Mouse (Mus musculus): Measurements from ENCODE around the gene Pygo2.

The Pygo2 gene

DNA sequence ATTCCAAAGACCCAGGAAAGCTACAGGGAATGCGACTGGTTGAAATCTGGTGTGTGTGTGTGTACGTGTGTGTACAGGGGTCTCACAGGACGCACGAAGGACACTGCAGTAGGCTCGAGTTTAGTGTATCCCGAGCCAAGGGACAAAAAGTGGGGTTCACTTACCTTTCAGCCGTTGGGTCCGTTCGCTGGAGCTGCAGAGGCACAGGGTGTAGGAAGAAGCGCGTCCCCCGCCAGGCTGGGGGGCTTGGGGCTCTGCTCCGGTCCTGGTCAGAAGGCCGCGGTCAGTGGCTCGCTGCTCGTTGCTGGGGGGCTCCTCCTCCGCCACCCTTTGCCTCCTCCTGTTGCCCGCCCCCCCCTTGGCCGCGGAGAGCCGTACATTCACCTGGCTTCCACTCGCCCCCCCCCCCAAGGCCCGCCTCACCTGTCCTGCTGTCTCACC, 37.1 kb upstream of the Pygo2 start:
- peak; percentile 67 for DNase-seq (ENCODE audit: low spot score)

- peak; percentile 99 for DNase-seq (ENCODE audit: low spot score)
Observed at GRCm38 (mm10) chr3:89393605-89394004, 36.4 kb upstream of the Pygo2 start.

- DNase-seq (ENCODE audit: low spot score), result peak; percentile 93
Observed at GRCm38 (mm10) chr3:89394006-89394893, 35.8 kb upstream of the Pygo2 start, which contains the start of gene Zbtb7b. TSS of gene Zbtb7b (minus strand) at chr3:89394776.

DNA sequence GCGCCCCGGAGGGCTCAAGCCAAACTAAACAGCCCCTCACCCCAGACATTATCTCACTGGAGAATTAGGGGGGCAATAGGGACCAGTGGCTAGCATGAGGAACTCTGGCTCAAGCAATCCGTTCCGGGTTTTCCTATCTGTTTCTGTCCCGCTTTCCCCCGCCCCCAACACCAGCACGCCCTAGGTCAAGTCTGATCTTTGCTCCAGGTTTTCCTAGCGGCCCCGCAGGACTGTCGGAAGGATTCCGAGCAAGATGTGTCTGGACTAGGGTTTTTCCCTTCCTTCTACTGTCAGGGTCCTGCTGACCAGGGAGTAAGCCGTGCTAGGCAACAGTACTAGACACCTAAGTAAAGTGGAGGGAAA, 35.1 kb upstream of the Pygo2 start:
- peak; percentile 91 for DNase-seq (ENCODE audit: low spot score)

DNA sequence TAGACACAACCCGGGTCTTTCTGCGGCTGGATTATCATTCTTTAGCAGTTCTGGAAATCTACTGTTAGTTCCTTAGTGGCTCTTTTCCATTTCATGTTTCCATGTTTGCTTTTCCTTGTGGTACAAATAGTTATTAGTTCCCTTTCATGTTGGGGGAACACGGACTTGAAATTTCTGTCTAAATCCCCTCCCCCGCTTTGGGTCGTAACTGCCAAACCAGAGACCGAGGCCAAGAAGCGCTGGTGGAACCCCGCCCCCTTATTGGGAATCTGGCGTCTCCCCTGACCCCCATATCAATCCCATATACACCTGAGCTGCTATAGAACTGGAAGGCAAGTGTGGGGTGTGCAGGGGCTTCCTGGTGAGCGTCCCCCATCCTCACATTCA, 34.6 kb upstream of the Pygo2 start:
- no peak for DNase-seq (ENCODE audit: low spot score)

GRCm38 (mm10) chr3:89395806-89396653, 34.0 kb upstream of the Pygo2 start:
- DNase-seq (ENCODE audit: low spot score), result peak; percentile 79

DNA sequence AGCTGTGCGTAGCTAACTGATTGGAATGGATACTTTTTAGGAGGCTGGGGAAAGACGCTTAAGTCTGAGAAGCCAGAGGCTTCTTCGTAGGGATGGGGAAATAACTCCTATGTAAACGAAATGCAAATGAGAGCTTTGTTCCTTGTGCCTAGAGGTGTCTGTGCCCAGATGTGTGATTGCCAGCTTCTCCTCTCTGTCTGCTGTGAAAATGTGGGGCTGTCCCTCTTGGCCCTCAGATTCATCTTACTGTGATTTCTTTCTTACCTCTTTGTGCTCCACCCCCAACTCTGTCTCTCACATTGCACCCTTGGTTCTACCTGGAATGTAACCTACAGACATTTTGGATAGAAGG, 33.4 kb upstream of the Pygo2 start:
- no peak for DNase-seq (ENCODE audit: low spot score)

DNA sequence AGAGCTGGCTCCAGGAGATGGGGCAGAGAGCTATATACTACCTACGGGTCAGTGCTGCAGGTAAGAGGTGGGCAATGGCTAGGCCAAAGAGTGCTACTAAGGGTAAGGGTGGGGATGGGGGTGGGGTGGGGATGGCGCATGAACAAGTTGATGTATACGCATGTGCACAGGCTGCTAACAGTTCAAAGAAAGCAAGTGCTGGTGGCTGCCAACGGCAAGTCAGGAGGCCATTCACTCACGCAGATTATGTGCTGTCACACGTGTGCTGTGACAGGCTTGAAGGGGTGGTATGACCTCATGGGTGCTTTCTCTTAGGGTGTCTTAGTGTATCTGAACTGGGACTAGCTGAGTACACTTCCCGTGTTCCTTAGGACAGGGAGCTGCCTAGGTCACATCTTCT, 28.7 kb upstream of the Pygo2 start:
- DNase-seq (ENCODE audit: low spot score), result no peak

GRCm38 (mm10) chr3:89402693-89403092, 27.3 kb upstream of the Pygo2 start, which contains the start of gene Lenep:
TSS of gene Lenep (minus strand) at chr3:89402793.
- no peak for DNase-seq (ENCODE audit: low spot score)

DNA sequence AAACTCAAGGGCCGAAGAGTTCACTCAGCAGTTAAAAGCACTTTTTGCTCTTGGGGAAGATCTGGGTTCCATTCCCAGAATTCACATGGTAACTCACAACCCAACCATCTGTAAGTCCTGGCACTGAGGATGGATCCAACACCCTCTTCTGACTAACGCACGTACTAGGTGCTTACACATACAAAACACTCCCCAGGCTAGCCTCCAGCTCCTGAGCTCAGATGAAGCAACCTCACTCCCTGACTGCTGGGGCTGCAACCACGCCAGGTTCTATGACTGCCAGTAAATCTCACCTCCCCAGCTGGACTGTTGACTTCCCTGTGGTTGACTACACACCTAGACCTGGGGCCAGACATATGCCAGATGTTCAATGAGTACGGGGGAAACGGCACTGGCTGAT, 23.1 kb upstream of the Pygo2 start:
- DNase-seq (ENCODE audit: low spot score), result no peak

- DNase-seq (ENCODE audit: low spot score), result no peak
Observed at GRCm38 (mm10) chr3:89408448-89408847, 21.6 kb upstream of the Pygo2 start.

GRCm38 (mm10) chr3:89409701-89410100, 20.3 kb upstream of the Pygo2 start:
- no peak for DNase-seq (ENCODE audit: low spot score)

GRCm38 (mm10) chr3:89410864-89411263, 19.1 kb upstream of the Pygo2 start:
- no peak for DNase-seq (ENCODE audit: low spot score)

DNA sequence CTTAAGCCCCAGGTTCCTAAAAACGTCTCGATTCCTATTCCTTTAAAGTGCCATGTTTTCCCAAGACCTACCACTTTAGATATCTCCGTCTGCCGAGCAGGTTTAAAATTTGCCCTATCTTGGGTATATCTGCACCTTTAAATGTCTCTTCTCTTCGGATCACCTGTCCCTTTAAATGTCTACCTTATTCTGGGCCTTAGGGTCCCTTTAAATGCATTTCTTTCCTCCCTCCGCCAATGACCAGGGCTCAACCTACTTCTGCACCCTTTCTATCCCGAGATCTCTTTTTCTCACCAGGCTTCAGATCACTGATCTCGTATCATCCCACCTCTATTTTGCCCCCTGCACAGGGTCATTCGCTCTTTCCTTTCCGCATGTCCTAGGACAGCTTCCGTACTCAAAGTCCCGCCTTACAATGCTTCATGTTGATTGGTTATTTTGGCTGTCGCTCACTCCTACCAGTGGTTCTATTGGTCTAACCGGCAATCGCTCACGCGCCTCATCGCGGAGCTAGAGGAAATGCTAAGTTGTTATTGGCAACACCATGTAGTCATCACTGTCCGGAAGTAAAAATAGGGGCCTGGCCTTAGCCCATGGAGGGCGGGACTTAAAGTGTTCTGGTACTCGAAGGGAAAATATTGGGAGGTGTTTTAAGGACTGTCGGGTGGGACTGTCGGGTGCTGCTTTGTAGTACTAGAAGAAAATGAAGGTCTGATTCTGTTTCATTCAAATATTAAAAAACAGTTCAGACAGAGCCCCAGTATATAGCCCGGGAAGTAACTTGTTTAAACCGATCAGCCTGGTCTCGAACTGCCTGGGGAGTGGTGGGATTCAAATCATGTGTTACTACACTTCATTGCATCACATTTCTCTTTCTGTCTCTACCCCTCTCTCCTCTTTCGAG, 18.3 kb upstream of the Pygo2 start, which contains the start of gene Flad1:
TSS of gene Flad1 (minus strand) at position 381 of the 904 bp plus-strand sequence.
- peak; percentile 97 for DNase-seq (ENCODE audit: low spot score)

DNA sequence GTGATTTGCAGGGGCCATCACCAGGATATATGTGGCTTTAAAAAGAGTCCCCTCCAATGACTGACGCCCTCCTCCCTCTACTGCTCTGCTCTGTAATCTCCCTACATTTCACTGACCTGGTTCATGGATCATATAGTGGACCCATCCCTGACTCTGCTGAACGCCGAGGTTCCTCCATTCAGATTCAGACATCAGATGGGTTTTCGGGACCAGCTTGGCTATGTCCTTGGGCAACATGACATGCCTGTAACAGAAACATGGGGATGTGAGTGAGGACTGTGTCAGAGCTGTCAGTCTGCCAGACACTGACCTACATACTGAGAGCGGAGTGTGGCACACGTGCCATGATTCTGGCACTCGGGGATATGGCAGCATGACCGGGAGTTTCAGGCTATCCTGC, 13.9 kb upstream of the Pygo2 start:
- no peak for DNase-seq (ENCODE audit: low spot score)

GRCm38 (mm10) chr3:89417131-89417530, 12.9 kb upstream of the Pygo2 start:
- no peak for DNase-seq (ENCODE audit: low spot score)

GRCm38 (mm10) chr3:89417840-89418169, 12.2 kb upstream of the Pygo2 start:
- no peak for DNase-seq (ENCODE audit: low spot score)

DNA sequence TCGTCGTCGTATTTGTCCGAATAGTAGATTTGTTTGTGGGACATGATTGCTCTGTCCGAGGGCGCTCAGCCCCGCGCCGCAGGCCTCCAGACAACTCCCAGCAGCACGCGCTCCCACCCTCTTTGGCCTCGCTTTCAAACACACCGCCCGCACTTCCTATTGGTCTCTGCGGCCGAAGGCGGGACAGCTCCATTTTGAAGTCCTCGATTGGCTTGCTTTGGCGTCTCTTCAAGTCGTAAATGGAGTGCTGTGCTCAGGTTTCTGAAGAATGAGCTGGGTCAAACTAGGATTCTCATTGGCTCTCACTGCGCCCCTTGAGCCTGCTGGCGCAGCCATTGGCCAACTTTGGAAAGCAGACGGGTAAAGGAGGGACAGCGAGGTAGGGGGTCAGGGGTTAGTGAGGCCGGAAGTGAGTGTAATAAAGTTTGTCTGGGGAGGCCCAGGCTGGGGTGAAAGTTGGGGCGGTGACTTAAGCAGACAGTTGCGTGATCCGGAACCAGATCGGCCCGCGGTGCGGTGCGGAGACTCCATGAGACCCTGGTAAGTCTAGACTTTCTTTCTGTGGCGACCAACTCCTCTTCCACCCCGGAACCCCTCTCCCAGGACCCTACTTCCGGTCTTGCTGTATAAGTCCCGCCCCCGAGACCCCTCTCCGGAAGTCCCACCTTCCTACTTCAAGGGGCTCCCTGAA, 11.7 kb upstream of the Pygo2 start, which contains the start of the genes Cks1b and Shc1:
TSS of gene Cks1b (minus strand) at position 214 of the 691 bp plus-strand sequence.
TSS of gene Shc1 (plus strand) at position 274 of the 691 bp plus-strand sequence.
- DNase-seq (ENCODE audit: low spot score), result peak; percentile 92

DNA sequence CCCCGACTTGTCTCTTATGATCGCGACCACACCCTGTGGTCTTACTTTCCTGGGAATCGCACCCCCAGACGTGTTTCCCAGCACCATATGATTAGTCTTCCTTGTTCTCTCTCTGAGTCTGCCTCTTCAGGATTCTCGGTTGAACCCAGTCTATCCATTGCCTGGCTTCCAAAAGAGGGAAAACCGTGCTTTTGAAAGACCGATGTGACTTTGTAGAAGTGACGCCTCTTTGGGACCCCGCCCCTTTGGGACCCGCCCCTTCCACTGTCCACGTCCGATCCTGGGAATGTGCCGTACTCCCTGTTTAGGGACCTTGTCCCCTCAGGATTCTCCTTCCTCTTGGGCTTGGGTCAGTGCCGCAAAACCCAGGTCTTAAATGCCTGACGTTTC, 11.2 kb upstream of the Pygo2 start:
- DNase-seq (ENCODE audit: low spot score), result peak; percentile 92

DNA sequence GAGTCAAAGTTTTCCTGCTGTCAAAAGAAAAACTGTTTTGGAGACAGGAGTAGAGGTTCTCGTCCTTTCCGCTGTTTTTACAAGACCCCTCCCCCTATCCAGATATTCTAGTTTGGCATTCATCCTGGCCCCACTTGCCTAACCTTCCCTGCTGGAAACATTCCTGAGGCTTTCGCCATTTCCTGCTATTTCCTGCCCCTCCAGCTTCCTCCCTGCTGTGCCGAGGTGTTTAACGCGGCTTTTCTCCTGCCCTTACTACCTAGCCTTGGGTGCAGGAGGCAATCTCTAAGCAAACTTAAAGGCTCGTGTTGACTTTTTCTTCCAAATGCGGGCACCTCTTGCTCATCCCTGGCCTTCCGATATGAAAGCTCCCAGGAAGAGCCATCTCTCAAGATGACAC, 10.4 kb upstream of the Pygo2 start:
- no peak for DNase-seq (ENCODE audit: low spot score)

GRCm38 (mm10) chr3:89419981-89420380, 10.0 kb upstream of the Pygo2 start:
- DNase-seq (ENCODE audit: low spot score), result no peak
